Mouse (Mus musculus): ENCODE measurements around the gene Fetub.
"Not testable (repeated sequence)": the region's sequence is repeated elsewhere in the genome, so short reads cannot be mapped to it uniquely, and the experiment has no call there.

Fetub gene

DNA sequence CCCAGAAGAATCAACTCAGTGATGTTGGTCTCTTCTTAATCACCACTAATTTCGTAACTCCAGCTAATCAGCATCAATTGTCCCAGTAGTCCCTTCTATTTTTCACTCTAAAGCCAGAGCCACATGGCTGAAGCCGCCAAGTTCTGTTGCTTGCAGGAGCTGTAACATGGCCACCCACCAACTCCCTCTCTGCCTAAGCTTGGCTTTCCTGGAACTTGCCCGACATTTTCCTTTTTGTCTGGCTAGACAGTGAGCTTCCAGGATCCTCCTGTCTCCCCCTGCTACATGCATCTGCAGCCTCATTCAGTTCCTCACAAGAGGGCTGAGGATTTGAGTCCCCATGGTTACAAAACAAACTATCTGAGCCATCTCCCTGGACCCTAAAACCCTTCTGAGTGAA lies 6.1 kb upstream of the Fetub start:
- no peak for DNase-seq

DNA sequence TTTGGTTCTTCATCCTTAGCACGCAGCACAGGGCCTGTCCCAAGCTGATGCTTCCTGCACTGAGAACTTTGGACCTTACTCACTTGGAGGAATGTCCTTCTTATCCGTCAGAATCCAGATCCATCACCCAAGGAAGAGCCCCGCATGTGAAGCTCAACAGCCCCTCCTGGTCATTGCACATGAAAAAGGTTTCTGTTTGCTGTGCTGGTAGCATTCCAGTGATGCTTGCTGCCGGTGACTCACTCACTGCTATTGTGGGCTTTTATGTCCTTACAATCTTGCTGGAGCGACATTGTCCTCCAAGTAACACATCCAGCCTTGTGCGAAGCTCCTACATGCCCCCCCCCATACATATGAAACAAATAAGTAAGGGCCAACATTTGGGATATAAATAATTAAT lies 5.2 kb upstream of the Fetub start:
- no peak for DNase-seq

DNA sequence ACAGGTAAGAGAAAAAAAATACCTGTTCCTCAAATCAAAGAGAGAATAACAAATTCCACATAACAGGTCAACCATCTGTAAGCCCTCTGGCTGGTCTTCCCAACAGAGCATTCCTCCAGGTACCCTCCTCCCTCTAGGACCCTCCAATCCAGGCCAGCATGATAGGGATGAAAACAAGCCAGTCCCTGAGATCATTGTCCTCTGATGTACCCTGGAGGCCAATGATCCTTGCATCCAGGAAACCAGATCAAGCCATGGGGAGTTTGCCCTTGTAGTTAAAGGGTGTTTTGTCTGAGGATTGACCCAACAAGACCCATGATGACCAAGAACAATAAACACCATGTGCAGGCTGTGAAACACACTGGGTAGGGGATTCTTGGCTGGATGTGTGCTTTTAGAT lies 3.9 kb upstream of the Fetub start:
- DNase-seq = no peak

DNA sequence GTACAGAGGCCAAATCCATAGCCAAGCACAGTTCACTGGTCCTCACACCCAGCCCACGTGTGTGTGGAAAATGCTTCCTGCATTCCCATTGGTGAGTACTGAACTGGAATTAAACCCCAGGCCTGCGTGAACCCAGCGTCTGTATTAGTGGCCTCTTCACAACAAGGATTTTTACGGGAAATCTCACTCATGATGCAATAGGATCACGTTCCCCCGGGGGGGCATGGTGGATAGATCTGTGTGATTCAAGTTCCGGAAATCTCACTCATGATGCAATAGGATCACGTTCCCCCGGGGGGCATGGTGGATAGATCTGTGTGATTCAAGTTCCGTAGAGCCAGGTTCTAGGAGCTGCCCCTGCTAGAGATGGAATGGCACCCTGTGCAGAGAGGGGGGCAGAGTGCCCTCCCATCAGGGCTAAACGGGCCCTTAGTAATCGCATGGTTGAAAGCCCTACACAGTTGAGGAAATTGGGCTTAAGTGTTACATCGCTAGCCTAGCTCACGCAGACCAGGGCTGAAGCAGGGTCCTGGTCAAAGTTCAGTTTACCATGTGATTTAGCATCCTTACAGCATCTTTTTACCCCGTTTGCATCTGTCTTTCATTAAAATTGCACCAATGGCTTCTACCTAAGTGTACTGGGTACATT lies 654 bp downstream of the Fetub start:
- no peak for DNase-seq

DNA sequence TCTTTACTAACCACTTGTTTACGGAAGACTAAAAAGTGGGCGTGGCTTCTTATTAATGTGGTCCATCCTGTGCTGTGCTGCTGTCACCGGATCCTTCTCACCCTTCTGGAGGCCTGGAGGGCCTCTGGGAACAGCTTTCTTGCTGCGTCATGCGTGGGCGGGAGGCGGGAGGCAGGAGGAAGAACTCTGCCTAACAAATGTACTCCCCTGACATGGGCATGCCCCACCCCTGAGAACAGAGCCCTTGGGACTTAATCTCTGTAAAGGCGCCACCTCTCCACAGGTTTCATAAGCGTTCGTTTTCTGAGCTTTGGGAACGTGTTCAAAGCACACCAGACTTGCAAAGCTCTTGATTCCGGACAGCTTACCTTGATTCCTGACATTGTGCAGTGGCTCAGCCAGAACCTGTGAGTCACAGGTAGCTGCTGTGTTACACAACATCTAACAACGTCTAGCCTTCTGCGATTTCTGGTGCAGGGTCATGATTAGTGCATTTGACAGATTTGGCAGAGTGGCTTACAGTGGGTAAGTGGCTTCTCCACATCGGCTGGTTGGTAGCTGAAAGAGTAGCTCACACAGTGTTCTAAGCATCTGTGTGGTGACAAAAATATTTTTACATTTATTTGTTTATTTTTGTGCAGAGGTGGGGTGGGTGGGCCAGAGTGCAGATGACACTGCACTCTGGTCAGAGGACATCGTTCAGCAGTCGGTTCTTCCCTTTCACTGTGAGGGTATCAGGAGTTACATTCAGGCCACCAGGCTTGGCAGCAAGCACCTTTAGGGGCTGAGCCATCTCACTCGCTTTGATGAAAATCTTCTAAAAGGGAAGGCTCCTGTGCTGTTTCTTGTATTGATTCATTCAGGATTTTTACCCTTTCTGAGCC lies 2.1 kb downstream of the Fetub start:
- DNase-seq = no peak

DNA sequence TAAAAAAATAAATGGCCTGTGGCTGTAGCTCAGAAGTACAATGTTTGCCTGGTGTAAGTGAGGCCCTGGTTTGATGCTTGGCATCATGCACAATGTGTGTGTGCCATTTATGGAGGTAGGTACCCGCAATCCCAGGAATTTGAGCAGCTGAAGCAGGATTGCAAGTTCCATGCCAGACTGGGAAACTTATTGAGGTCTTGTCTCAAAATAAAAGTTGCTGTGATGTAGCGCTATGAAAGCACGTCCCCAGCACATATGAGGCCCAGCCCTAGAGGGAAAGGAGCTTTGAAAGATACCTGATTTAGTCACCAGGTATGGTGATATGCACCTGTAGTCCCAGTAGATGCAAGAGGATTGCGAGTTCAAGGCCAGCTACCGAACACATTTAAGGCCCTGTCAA lies 3.6 kb downstream of the Fetub start:
- no peak for DNase-seq

DNA sequence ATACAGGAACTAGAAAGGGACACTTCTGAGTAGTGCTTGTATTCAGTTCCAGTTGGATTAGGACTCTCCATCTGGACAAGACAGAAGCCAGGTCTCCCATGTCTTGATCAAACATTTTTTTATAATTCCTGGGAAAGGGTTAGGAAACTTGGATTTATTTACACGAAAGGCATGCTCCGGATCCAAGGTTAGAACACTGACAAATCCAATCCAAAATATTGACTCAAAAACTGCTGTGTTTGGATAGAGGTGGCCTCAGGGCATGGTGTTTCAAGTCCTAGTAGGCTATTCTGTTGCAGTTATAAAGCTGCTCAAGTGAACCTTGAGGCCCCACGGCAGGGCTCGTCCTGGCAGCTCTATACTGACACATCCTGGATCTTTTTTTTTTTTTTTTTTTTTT lies 4.3 kb downstream of the Fetub start:
- DNase-seq = no peak

DNA sequence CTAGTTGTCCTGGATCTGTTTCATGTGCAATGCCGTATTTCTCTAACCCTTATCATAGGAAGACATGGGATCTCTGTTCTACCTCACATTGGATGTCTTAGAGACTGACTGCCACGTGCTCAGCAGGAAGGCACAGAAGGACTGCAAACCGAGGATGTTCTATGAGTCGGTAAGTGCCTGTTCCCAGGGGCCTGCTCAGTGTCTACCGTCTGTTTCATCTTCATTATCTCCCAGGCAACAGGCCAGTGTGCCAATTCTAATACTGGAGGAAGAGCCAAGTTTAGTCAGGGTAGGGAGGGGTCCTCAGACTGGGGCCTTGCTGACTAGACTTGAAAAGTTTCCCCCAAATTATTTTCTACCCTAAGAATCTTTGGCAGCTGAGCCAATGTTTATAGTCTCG lies 11.4 kb downstream of the Fetub start:
- no peak for DNase-seq

DNA sequence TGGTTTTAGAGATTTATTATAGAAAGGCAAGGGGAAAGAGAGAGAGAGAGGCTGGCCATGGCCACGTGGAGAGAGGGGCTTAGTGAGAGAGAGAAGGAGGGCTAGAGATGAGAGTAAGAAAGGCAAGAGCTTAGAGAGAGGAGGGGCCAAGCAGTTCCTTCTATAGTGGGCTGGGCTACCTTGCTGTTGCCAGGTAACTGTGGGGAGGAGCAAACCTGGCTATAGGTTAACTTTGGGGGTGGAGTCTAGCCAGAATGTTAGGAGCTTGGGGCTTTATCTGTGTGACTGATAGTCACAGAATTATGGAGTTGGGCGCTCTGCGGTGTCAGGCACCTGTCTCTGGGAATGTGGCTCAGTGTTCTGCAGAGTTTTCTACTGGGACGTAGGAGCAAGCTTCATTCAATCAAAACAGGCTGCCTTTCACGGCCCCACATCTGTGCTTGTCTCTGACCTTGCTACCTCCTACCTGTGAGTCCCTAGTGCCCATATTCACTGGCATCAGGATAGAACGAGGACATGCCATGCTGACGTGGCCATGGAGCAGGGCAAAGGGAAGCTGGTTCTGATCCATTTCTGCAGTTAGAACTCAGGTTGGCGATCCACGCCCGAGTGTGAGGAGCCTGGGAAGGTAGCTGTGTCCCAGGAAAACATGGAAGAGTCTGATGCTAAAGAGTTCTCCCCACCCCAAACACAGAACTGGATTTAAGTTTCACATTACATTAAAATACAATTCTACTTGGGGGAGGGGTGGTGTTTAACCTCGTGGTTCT lies 13.5 kb downstream of the Fetub start:
- no peak for DNase-seq

DNA sequence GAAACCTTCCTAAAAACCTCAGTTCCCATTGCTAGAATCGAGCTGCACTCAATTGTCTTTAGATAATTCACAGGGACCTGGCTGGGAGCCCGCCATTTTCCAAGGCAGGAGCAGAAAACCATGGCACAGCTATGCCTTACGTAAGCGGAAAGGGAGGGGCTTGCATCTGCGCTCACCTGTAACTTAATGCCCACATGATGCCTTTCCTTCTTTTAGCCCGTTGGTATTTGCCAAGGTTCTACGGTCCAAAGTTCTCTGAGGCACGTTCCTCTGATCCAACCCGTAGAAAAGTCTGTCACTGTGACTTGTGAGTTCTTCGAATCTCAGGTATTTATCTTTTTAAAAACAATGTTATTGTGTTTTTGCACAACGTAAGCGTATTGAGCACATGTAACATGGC lies 19.5 kb downstream of the Fetub start:
- DNase-seq = no peak

DNA sequence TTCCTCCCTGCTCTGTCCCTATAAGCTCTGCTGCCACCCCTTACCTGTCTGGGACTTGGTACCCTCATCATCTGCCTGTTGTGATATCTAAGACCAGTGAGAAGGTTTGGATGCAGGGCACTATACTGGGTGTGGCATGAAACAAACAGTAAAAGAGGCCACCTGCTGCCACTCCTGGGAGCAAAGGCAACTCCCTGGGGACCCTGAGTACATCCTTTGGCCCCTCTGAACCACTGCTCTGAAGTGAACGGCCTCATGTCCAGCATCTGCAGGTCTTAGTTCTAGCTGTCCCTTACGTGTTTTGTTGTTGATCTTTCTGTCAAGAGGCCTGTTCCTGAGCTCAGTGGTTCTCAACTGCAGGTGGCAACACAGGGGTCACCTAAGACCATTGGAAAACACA lies 20.4 kb downstream of the Fetub start:
- DNase-seq = no peak

DNA sequence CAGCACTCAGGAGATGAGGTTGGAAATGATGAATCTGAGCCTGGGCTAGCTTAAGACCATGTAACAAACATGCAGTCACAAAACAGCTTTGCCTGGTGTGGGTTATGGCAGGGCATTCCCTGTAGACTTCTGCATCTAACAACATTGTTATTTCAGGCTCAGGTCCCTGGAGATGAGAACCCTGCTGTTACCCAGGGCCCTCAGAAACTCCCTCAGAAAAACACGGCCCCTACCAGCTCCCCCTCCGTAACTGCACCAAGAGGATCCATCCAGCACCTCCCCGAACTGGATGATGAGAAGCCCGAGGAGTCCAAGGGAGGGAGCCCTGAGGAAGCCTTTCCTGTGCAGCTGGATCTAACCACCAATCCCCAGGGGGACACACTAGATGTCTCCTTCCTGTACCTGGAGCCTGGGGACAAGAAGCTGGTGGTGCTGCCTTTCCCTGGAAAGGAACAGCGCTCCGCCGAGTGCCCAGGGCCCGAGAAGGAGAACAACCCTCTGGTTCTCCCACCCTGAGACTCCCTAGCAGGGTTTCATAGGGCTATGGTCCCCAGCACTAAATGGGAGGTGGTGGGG lies 21.1 kb downstream of the Fetub start:
- no peak for DNase-seq

DNA sequence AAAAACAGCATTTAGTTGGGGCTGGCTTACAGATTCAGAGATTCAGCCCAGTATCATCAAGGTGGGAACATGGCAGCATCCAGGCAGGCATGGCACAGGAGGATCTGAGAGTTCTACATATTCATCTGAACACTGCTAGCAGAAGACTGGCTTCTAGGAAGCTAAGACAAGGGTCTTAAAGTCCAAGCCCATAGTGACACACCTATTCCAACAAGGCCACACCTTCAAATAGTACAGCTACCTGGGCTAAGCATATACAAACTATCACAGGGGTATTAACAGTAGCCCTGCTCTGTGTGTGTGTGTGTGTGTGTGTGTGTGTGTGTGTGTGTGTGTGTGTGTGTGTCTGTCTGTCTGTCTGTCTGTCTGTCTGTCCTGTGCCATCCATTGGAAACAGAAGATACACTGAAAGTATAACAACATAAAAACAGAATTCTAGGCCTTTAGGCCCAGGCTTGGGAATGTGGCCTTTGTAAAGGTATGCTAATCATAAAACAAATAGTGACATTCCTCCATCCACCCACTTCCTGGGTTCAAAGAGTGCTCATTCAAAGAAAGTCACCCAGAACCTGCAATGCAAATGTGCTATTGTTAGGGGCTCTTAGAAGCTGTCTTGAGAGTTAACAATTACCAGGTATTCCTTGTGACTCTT lies 23.8 kb downstream of the Fetub start:
- DNase-seq = not testable (repeated sequence)

DNA sequence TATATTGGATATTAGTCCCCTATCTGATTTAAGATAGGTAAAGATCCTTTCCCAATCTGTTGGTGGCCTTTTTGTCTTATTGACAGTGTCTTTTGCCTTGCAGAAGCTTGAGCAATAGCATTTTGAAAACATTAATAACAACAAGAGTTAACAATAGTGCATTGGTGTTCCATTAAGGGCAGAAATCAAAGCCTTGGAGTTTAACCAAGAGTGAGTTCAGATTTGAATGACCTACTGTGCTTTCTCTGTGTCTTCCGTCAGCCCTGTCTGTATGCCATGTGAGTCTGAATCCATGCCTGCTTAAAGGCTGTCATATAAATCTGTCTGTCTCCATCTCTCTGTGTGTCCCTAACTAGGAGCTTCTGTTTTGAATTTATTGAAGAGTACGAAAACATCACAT lies 29.2 kb downstream of the Fetub start:
- no peak for DNase-seq

DNA sequence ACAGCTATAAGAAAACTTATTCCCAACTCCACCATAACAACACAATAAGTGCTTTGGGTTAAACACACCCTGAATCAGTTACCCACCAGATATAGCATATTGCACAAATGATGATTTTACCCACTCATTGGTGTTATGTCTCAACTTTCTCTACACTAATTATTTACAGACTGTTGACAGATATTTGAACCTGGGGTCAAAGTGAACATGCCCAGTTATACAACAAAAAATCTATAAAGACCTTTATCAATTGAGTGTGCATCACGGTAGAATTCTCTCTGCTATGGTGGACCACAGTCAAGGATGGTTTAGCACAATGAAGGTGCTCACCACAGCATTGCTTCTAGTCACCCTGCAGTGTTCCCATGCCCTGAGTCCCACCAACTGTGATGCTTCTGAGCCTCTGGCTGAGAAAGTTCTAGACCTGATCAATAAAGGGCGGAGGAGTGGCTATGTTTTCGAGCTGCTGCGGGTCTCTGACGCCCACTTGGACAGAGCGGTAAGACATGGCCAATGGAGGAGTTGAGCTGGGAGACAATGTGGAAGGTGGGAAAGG lies 32.8 kb downstream of the Fetub start, which contains the start of gene Hrg:
TSS of gene Hrg (plus strand) at position 233 of the 556 bp plus-strand sequence.
- no peak for DNase-seq

DNA sequence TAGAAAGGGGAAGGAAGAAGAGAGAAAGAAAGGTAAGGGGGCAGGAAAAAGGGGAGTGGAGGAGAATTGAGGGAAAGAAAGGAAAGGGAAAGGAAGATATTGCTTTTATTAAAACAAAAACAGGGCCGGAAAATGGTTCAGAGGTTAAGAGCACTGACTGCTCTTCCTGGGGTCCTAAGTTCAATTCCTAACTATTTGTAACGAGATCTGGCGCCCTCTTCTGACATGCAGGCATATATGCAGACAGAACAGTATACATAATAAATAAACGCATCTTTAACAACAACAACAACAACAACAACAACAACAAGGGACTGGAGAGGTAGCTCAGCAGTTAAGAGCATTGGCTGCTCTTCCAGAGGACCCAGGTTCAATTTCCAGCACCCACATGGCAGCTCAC lies 34.9 kb downstream of the Fetub start:
- DNase-seq = no peak

DNA sequence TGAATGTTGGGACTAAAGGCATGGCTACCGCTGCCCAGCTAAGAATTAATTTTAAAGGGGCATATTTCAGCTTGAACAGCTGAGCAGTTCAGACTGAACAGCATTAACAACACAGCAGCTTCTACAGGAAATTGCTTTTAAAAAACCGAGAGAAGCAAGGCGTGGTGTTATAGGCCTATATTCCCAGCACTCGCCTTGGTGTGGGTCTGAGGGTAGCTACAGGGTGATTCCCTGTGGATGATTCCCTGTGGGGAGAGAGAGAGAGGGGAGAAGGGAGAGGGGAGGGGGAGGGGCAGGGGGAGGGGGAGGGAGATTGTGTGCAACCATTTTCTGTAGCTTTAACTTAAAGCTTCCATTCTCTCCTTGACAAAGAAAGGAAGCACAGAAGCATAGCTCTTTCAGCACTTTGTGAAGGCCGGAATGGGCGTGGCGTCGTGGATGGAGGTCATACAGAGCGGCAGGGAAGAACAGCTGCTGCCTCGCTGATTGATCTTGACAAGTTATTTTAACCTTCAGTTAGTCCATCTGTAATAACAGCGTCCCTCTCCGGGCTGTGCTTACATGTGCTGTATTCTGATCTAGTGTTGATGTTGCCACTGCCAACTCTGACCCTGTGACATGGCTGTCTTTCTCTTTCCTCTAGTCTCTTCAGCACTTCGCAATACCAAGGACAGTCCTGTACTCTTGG lies 37.4 kb downstream of the Fetub start:
- no peak for DNase-seq

DNA sequence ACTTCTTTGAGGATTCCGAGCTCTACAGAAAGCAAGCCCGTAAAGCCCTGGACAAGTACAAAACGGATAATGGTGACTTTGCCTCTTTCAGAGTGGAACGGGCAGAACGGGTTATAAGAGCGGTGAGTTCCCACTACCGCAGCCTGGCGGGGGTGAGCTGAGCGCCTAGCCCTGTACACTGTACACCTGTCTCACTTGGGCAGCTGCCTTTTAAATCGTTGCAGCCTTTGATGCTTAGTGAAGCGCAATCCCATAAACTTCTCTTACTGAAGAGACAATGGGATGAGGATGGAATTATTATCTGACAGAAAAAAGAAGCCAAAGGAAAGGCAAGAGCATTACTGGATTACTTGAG lies 37.9 kb downstream of the Fetub start:
- DNase-seq = no peak

DNA sequence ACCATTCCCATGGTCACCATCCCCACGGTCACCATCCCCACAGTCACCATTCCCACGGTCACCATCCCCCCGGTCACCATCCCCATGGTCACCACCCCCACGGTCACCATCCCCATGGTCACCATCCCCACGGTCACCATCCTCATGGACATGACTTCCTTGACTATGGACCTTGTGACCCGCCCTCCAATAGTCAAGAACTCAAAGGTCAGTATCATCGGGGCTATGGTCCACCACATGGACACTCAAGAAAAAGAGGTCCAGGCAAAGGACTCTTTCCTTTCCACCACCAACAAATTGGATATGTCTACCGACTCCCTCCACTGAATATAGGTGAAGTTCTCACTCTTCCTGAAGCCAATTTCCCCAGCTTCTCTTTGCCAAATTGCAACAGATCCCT lies 42.9 kb downstream of the Fetub start:
- DNase-seq = no peak

DNA sequence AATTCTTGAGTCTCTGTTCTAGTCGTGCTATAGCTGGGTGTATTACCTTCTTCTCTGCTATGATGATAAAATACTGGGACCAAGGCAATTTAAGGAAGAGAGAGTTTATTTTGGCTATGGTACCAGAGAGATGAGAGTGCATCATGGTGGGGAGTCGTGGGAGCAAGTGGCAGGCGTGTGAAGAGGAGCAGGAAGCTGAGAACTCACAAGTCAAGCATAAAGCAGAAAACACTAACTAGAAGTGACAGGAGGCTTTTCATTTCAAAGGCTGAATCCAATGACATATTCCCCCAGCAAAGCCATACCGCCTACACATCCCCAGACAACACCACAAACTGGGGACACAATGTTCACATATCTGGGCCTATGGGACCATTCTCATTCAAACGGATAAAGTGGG lies 44.1 kb downstream of the Fetub start:
- no peak for DNase-seq

DNA sequence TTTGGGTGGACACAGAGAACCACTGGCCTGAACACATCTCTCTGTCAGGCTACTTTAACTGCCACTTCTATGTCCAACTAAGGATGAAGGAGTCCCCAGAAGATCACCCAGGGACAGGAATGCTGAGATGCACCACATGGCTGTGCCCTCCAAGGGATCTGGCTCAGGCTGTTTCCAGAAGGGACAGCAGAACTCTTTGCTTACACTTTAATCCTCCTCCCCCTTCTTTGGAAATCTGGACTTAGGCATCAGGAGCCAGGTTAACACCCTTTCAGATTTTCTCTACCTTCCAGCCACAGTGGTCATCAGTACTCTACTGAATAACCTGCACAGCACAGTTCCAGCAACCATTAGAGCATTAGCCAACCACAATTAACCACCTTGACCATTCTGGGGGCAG lies 45.2 kb downstream of the Fetub start:
- no peak for DNase-seq

Measured in thymus, adult 18-20 months (tissue).